Mouse (Mus musculus) hindbrain, embryonic 16.5 days (tissue): ENCODE results near the gene Bbc3. TPM values are rescaled to one million over a fixed set of nuclear protein-coding genes. Genes with fewer than 3 reads are reported as not detected.
A peak's percentile ranks its signal among the peaks of the same experiment; 100 is the strongest.

ENCODE experiments used
- ATAC-seq: fragments of 200-750 bp; cut with Nextera tagmentation; 2 replicates; pipeline ENCODE4 v1.8.0; 2017; ENCODE audit warnings: moderate TSS enrichment, moderate library complexity
- H3K27ac ChIP-seq: fragments of 300-500 bp; sonication (generic); 2 replicates; pipeline ENCODE4 v1.5.1; 2014; ENCODE audit warnings: low read depth, mild to moderate bottlenecking, control low read depth, low read length, moderate library complexity
- H3K27me3 ChIP-seq: fragments of 300-500 bp; sonication (generic); replicated peaks from 2 replicates; pipeline ENCODE4 v1.6.1; 2014; ENCODE audit warnings: low read length; ENCODE audit not compliant: control insufficient read depth, insufficient read depth
- H3K36me3 ChIP-seq: fragments of 300-500 bp; sonication (generic); 2 replicates; pipeline ENCODE4 v1.6.1; 2014; ENCODE audit warnings: mild to moderate bottlenecking, low read length, moderate library complexity, mixed read lengths; ENCODE audit not compliant: control insufficient read depth, insufficient read depth
- H3K4me1 ChIP-seq: fragments of 300-500 bp; sonication (generic); 2 replicates; pipeline ENCODE4 v1.6.1; 2014; ENCODE audit warnings: low read depth, low read length; ENCODE audit not compliant: control insufficient read depth, insufficient read depth
- H3K4me2 ChIP-seq: fragments of 300-500 bp; sonication (generic); 2 replicates; pipeline ENCODE4 v1.6.1; 2014; ENCODE audit warnings: mild to moderate bottlenecking, low read length, control low read depth, moderate library complexity
- H3K4me3 ChIP-seq: fragments of 300-500 bp; sonication (generic); 2 replicates; pipeline ENCODE4 v1.5.1; 2014; ENCODE audit warnings: mild to moderate bottlenecking, low read length, control low read depth, moderate library complexity
- H3K9ac ChIP-seq: fragments of 300-500 bp; sonication (generic); 2 replicates; pipeline ENCODE4 v1.6.1; 2014; ENCODE audit warnings: low read depth, mild to moderate bottlenecking, control low read depth, low read length, moderate library complexity
- H3K9me3 ChIP-seq: fragments of 300-500 bp; sonication (generic); 2 replicates; pipeline ENCODE4 v1.6.1; 2014; ENCODE audit warnings: mild to moderate bottlenecking, low read length, moderate library complexity; ENCODE audit not compliant: control insufficient read depth
- WGBS: fragments of 180-500 bp; shearing (Covaris S2); extraction: QIAGEN DNeasy Blood & Tissue Kit; methylation state at CpG from one replicate; pipeline ENCODE4 v1.1.7; 2014; 5-methylcytosine and 5-hydroxymethylcytosine counted together
- polyA plus RNA-seq: library from polyadenylated mRNA; unstranded; fragments of >200 nt; fragmentation: Nextera tagmentation; extraction: Ambion mirVana; gene quantifications from 2 replicates; pipeline ENCODE4 v1.2.1, GENCODE M21; 2015

The Bbc3 gene
- polyA plus RNA-seq, 1 experiment from 2014 or later: 32.7 TPM

- Histone ChIP-seq H3K27ac (peak within 1 kb of the TSS; percentile 96), H3K4me1 (peaks cover 31% of the 10 kb centered on the region), H3K36me3 (peaks cover 9% of the 10 kb centered on the region), H3K4me3 (peak within 1 kb of the TSS; percentile 83), H3K9me3 (no peaks in the 10 kb centered on the region), H3K4me2 (peak within 1 kb of the TSS; percentile 64), H3K27me3 (no peaks in the 10 kb centered on the region), H3K9ac (peak within 1 kb of the TSS; percentile 94)
- ATAC-seq: peak; percentile 83
- WGBS: under 1% methylated on average over 37 of the region's 49 CpGs
These were observed 35.0 kb upstream of the Bbc3 start, which contains the start of gene Inafm1 for GRCm38 (mm10) chr7:16273081-16273765. Gene Inafm1, minus strand, starts transcription at chr7:16273617.

- ATAC-seq: peak; percentile 78
- H3K4me1 ChIP-seq: peaks cover 31% of the 10 kb centered on the region
- peak overlapping the region; percentile 96 for H3K27ac ChIP-seq
- peak overlapping the region; percentile 83 for H3K4me3 ChIP-seq
- no peaks in the 10 kb centered on the region for H3K27me3 ChIP-seq
- under 1% methylated on average over 16 of the region's 18 CpGs for WGBS
- peak overlapping the region; percentile 94 for H3K9ac ChIP-seq
- H3K36me3 ChIP-seq: peaks cover 10% of the 10 kb centered on the region
- H3K4me2 ChIP-seq: peak overlapping the region; percentile 64
- no peaks in the 10 kb centered on the region for H3K9me3 ChIP-seq
These were observed 34.4 kb upstream of the Bbc3 start for GRCm38 (mm10) chr7:16273766-16274140.

GRCm38 (mm10) chr7:16274922-16275890 lies 33.0 kb upstream of the Bbc3 start:
- H3K4me2 ChIP-seq: no peak overlapping the region
- H3K27ac ChIP-seq: no peak overlapping the region
- no peak for ATAC-seq
- no peak overlapping the region for H3K9ac ChIP-seq
- H3K9me3 ChIP-seq: no peaks in the 10 kb centered on the region
- peaks cover 25% of the 10 kb centered on the region for H3K4me1 ChIP-seq
- peaks cover 13% of the 10 kb centered on the region for H3K36me3 ChIP-seq
- WGBS: 89% methylated on average over 9 of the region's 10 CpGs
- no peak overlapping the region for H3K4me3 ChIP-seq
- no peaks in the 10 kb centered on the region for H3K27me3 ChIP-seq

GRCm38 (mm10) chr7:16280721-16281120 lies 27.5 kb upstream of the Bbc3 start:
- ATAC-seq: no peak
- H3K4me1 ChIP-seq: peaks cover 8% of the 10 kb centered on the region
- H3K27ac ChIP-seq: no peak overlapping the region
- 88% methylated on average over 11 of the region's 11 CpGs for WGBS
- no peaks in the 10 kb centered on the region for H3K27me3 ChIP-seq
- H3K4me3 ChIP-seq: no peak overlapping the region
- no peaks in the 10 kb centered on the region for H3K9me3 ChIP-seq
- no peak overlapping the region for H3K4me2 ChIP-seq
- peaks cover 29% of the 10 kb centered on the region for H3K36me3 ChIP-seq
- H3K9ac ChIP-seq: no peak overlapping the region

GRCm38 (mm10) chr7:16282334-16282733 lies 25.9 kb upstream of the Bbc3 start:
- Histone ChIP-seq H3K4me1 (peaks cover 9% of the 10 kb centered on the region), H3K4me3 (no peak overlapping the region), H3K4me2 (no peak overlapping the region), H3K9ac (no peak overlapping the region), H3K9me3 (no peaks in the 10 kb centered on the region), H3K27me3 (no peaks in the 10 kb centered on the region), H3K27ac (no peak overlapping the region), H3K36me3 (peaks cover 26% of the 10 kb centered on the region)
- no peak for ATAC-seq
- 88% methylated on average over 13 of the region's 13 CpGs for WGBS

- Histone ChIP-seq H3K4me1 (peaks cover 9% of the 10 kb centered on the region), H3K4me2 (no peak overlapping the region), H3K4me3 (no peak overlapping the region), H3K9ac (no peak overlapping the region), H3K9me3 (no peaks in the 10 kb centered on the region), H3K27me3 (no peaks in the 10 kb centered on the region), H3K36me3 (peaks cover 24% of the 10 kb centered on the region), H3K27ac (no peak overlapping the region)
- ATAC-seq: no peak
- WGBS: 93% methylated on average over 8 of the region's 8 CpGs
These were observed 24.2 kb upstream of the Bbc3 start for GRCm38 (mm10) chr7:16284001-16284400.

GRCm38 (mm10) chr7:16284904-16285303 lies 23.3 kb upstream of the Bbc3 start:
- no peak for ATAC-seq
- H3K4me2 ChIP-seq: peak overlapping the region; percentile 63
- H3K27me3 ChIP-seq: no peaks in the 10 kb centered on the region
- no peak overlapping the region for H3K9ac ChIP-seq
- peaks cover 23% of the 10 kb centered on the region for H3K36me3 ChIP-seq
- no peak overlapping the region; the same call in 1 of the 2 replicates for H3K4me3 ChIP-seq
- no peak overlapping the region for H3K27ac ChIP-seq
- WGBS: 70% methylated on average over 9 of the region's 9 CpGs
- peaks cover 9% of the 10 kb centered on the region for H3K4me1 ChIP-seq
- H3K9me3 ChIP-seq: no peaks in the 10 kb centered on the region

- peak; percentile 32 for ATAC-seq
- WGBS: 6% methylated on average over 14 of the region's 14 CpGs
- H3K27ac ChIP-seq: peak overlapping the region; percentile 83; the same call in 1 of the 2 replicates
These were observed 22.7 kb upstream of the Bbc3 start for GRCm38 (mm10) chr7:16285450-16286025.

More at GRCm38 (mm10) chr7:16285450-16286025, 22.7 kb upstream of the Bbc3 start:
- Histone ChIP-seq H3K4me2 (peak overlapping the region; percentile 63), H3K9me3 (no peaks in the 10 kb centered on the region), H3K27me3 (no peaks in the 10 kb centered on the region), H3K4me1 (peaks cover 9% of the 10 kb centered on the region), H3K4me3 (peak overlapping the region; percentile 51), H3K9ac (no peak overlapping the region; the same call in 1 of the 2 replicates), H3K36me3 (peaks cover 18% of the 10 kb centered on the region)
